Mouse (Mus musculus) spleen, postnatal 14 days (tissue): ENCODE measurements around the gene B3gnt2.
A peak's percentile ranks its signal among the peaks of the same experiment; 100 is the strongest.

Experiments
- DNase-seq, 2 experiments: peaks; one replicate each; pipeline ENCODE4 v3.0.0; 2021 to 2022; ENCODE audit warnings: low spot score in 2 of 2

Gene B3gnt2

GRCm38 (mm10) chr11:22871628-22872306, 11.0 kb upstream of the B3gnt2 start:
- DNase-seq = no peak

- DNase-seq = no peak
Observed at GRCm38 (mm10) chr11:22868582-22868981, 7.8 kb upstream of the B3gnt2 start.

- DNase-seq = no peak
Observed at GRCm38 (mm10) chr11:22867691-22868090, 6.9 kb upstream of the B3gnt2 start.

- no peak for DNase-seq
Observed at GRCm38 (mm10) chr11:22865635-22866246, 5.0 kb upstream of the B3gnt2 start.

GRCm38 (mm10) chr11:22864305-22865060, 3.7 kb upstream of the B3gnt2 start:
- DNase-seq = no peak

GRCm38 (mm10) chr11:22863581-22863980, 2.8 kb upstream of the B3gnt2 start:
- no peak for DNase-seq

- no peak for DNase-seq
Observed at GRCm38 (mm10) chr11:22861315-22861714, 554 bp upstream of the B3gnt2 start.

- peak; percentile 71 to 82 for DNase-seq
Observed at GRCm38 (mm10) chr11:22859633-22860334, 977 bp downstream of the B3gnt2 start.

GRCm38 (mm10) chr11:22859301-22859632, 1.5 kb downstream of the B3gnt2 start:
- no peak for DNase-seq

- peak; percentile 15 to 38 for DNase-seq
Observed at GRCm38 (mm10) chr11:22858441-22859300, 2.1 kb downstream of the B3gnt2 start.

GRCm38 (mm10) chr11:22857705-22858440, 2.9 kb downstream of the B3gnt2 start:
- no peak for DNase-seq

- no peak for DNase-seq
Observed at GRCm38 (mm10) chr11:22857106-22857704, 3.6 kb downstream of the B3gnt2 start.

- no peak for DNase-seq
Observed at GRCm38 (mm10) chr11:22856371-22856965, 4.3 kb downstream of the B3gnt2 start.

- no peak for DNase-seq
Observed at GRCm38 (mm10) chr11:22854571-22854970, 6.2 kb downstream of the B3gnt2 start.

GRCm38 (mm10) chr11:22853477-22854157, 7.1 kb downstream of the B3gnt2 start:
- no peak for DNase-seq

GRCm38 (mm10) chr11:22852510-22852909, 8.3 kb downstream of the B3gnt2 start:
- no peak for DNase-seq

- no peak for DNase-seq
Observed at GRCm38 (mm10) chr11:22851416-22851815, 9.3 kb downstream of the B3gnt2 start.

GRCm38 (mm10) chr11:22850077-22850476, 10.7 kb downstream of the B3gnt2 start:
- DNase-seq = no peak

GRCm38 (mm10) chr11:22848649-22849195, 12.0 kb downstream of the B3gnt2 start:
- DNase-seq = no peak
